Mouse (Mus musculus) kidney, adult 2 months (tissue): ENCODE data around the gene Lgi4.

Source experiments
- CTCF ChIP-seq: fragments of 200-500 bp; conservative IDR thresholded peaks from 2 replicates; pipeline ENCODE4 v1.5.1; 2011; ENCODE audit warnings: low read depth, mild to moderate bottlenecking, control low read depth, low read length, moderate library complexity, mixed read lengths; ENCODE audit not compliant: insufficient read depth, insufficient read length
- POLR2A ChIP-seq: fragments of 200-500 bp; IDR thresholded peaks from one replicate; pipeline ENCODE4 v1.6.1; 2011; ENCODE audit warnings: low read depth, low read length, control low read depth

DNA sequence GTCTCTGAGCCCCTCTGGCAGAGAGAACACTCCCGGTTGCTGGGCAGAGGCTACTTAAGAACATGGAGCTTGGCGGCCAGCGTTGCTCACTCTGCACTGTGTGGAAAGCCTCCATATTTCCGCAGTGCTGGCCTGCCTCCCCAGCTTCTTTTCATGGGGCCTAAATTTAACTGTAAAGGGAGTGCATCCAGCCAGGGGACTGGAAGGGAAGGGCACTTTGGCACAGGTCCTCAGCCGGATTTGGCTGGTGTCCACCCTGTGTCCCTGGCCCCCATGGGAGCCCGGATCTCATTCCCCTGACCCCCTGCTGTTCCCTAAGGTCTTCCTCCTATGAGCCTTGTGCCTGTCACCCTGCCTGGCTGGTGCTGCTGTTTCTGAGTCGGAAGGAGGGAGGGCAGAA lies 59.3 kb downstream of the Lgi4 start:
- TF ChIP-seq POLR2A: no peak
- TF ChIP-seq CTCF: no peak
